In the genomic region with DNA sequence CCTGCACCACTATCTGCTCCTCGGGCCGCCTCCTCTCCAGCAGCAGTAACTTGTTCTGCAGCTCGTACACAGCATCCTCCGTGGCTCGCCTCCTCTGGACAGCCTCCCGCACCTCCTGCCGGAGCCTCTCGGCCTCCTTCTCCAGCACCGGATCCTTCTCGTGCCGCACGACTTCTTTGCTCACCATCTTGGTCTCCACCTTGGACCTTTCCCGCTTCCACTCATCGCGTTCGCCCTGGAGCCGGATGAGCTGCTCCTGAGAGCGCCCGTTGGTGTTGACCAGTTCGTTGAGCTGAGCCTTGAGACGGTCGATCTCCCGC, we compare ENCODE assay signal across 7 mouse cellular contexts. TPM values are rescaled to one million over a fixed set of nuclear protein-coding genes. Genes with fewer than 3 reads are reported as not detected.
DNase-seq lines count a peak whose midpoint lies in the region; ATAC-seq and TF ChIP-seq lines count a peak whose summit lies in the region.

No protein-coding gene starts in this region.

- H3K27ac ChIP-seq in lung, embryonic 15.5 days = no peak overlapping the region
- H3K27ac ChIP-seq in forebrain, embryonic 16.5 days (ENCODE audit: low read length) = no peak overlapping the region
- H3K27ac ChIP-seq in liver, embryonic 11.5 days (ENCODE audit: low read depth, low read length) = no peak overlapping the region
- no peak overlapping the region for H3K27ac ChIP-seq in stomach, embryonic 16.5 days (ENCODE audit: low read length)
- no peak overlapping the region for H3K27ac ChIP-seq in thymus, adult 2 months (ENCODE audit: control insufficient read depth, insufficient read depth, low read length)

- H3K4me3 ChIP-seq in lung, embryonic 15.5 days = peak overlapping the region; percentile 37
- peak overlapping the region; percentile 20 for H3K4me3 ChIP-seq in forebrain, embryonic 16.5 days (replicated peaks; ENCODE audit: low read length)
- peak overlapping the region; percentile 31 for H3K4me3 ChIP-seq in liver, embryonic 11.5 days (ENCODE audit: low read depth, low read length)
- H3K4me3 ChIP-seq in stomach, embryonic 16.5 days (replicated peaks; ENCODE audit: low read length) = peak overlapping the region; percentile 40
- no peak overlapping the region for H3K4me3 ChIP-seq in thymus, adult 2 months (ENCODE audit: control insufficient read depth, insufficient read depth, low read length)

- peaks cover 39% of the 10 kb centered on the region for H3K27me3 ChIP-seq in lung, embryonic 15.5 days
- H3K27me3 ChIP-seq in forebrain, embryonic 16.5 days (replicated peaks; ENCODE audit: control insufficient read depth, insufficient read depth, low read length) = peaks cover 21% of the 10 kb centered on the region
- H3K27me3 ChIP-seq in liver, embryonic 11.5 days (replicated peaks; ENCODE audit: control insufficient read depth, insufficient read depth, low read length) = peaks cover 47% of the 10 kb centered on the region
- H3K27me3 ChIP-seq in stomach, embryonic 16.5 days (ENCODE audit: control insufficient read depth, insufficient read depth, low read length) = peaks cover 11% of the 10 kb centered on the region
- H3K27me3 ChIP-seq in thymus, adult 2 months (ENCODE audit: control insufficient read depth, insufficient read depth, low read length) = no peaks in the 10 kb centered on the region

- TF ChIP-seq CTCF in thymus, adult 2 months (IDR thresholded peaks at IDR 0.05; ENCODE audit: borderline replicate concordance, control insufficient read depth, extremely low read depth, insufficient read depth, low read length, poor library complexity) = no peak

- ATAC-seq in lung, embryonic 15.5 days (ENCODE audit: borderline replicate concordance, extremely low read depth, low FRiP score, low TSS enrichment) = no peak
- ATAC-seq in forebrain, embryonic 16.5 days = no peak
- no peak for ATAC-seq in liver, embryonic 11.5 days (replicated peaks; ENCODE audit: low FRiP score)
- ATAC-seq in stomach, embryonic 16.5 days (ENCODE audit: insufficient read depth, low FRiP score) = no peak

- 13% methylated on average over 23 of the region's 23 CpGs for WGBS in lung, embryonic 15.5 days
- WGBS in forebrain, embryonic 16.5 days = 17% methylated on average over 23 of the region's 23 CpGs
- WGBS in liver, embryonic 11.5 days = 8% methylated on average over 23 of the region's 23 CpGs
- 28% methylated on average over 23 of the region's 23 CpGs for WGBS in stomach, embryonic 16.5 days
- 68% methylated on average over 23 of the region's 23 CpGs for WGBS in thymus, adult 2 months

- no peaks in the 10 kb centered on the region for H3K9me3 ChIP-seq in lung, embryonic 15.5 days
- 0 out of 2 replicates have a peak, but pooled peaks cover 3% of the 10 kb centered on the region for H3K9me3 ChIP-seq in forebrain, embryonic 16.5 days (ENCODE audit: control insufficient read depth, low read length)
- H3K9me3 ChIP-seq in liver, embryonic 11.5 days (ENCODE audit: control insufficient read depth, low read length) = no peaks in the 10 kb centered on the region
- H3K9me3 ChIP-seq in stomach, embryonic 16.5 days (replicated peaks; ENCODE audit: control insufficient read depth, low read length) = no peaks in the 10 kb centered on the region

- TF ChIP-seq POLR2A in thymus, adult 2 months (IDR thresholded peaks at IDR 0.05; ENCODE audit: control insufficient read depth, extremely low read depth, insufficient read depth, low read length, poor library complexity) = no peak

- peak overlapping the region; percentile 64 for H3K4me2 ChIP-seq in lung, embryonic 15.5 days
- peak overlapping the region; percentile 31 for H3K4me2 ChIP-seq in forebrain, embryonic 16.5 days (ENCODE audit: low read length)
- H3K4me2 ChIP-seq in liver, embryonic 11.5 days = peak overlapping the region; percentile 61
- H3K4me2 ChIP-seq in stomach, embryonic 16.5 days (ENCODE audit: low read depth, low read length) = peak overlapping the region; percentile 48

- peaks cover 38% of the 10 kb centered on the region for H3K4me1 ChIP-seq in lung, embryonic 15.5 days
- peaks cover 19% of the 10 kb centered on the region for H3K4me1 ChIP-seq in forebrain, embryonic 16.5 days (replicated peaks; ENCODE audit: control insufficient read depth, insufficient read depth, low read length)
- H3K4me1 ChIP-seq in liver, embryonic 11.5 days (replicated peaks; ENCODE audit: control insufficient read depth, insufficient read depth, low read length) = peaks cover 22% of the 10 kb centered on the region
- peaks cover 19% of the 10 kb centered on the region for H3K4me1 ChIP-seq in stomach, embryonic 16.5 days (ENCODE audit: control insufficient read depth, insufficient read depth, low read length)
- H3K4me1 ChIP-seq in thymus, adult 2 months (replicated peaks; ENCODE audit: control insufficient read depth, insufficient read depth, low read length) = peaks cover 15% of the 10 kb centered on the region

- H3K36me3 ChIP-seq in lung, embryonic 15.5 days = peaks cover 5% of the 10 kb centered on the region; the same call in 1 of the 2 replicates
- H3K36me3 ChIP-seq in forebrain, embryonic 16.5 days (ENCODE audit: control insufficient read depth, insufficient read depth) = no peaks in the 10 kb centered on the region
- H3K36me3 ChIP-seq in liver, embryonic 11.5 days (ENCODE audit: control insufficient read depth, insufficient read depth, low read length) = no peaks in the 10 kb centered on the region
- H3K36me3 ChIP-seq in stomach, embryonic 16.5 days (ENCODE audit: control insufficient read depth, insufficient read depth, low read length) = no peaks in the 10 kb centered on the region; the same call in 1 of the 2 replicates
- H3K36me3 ChIP-seq in thymus, adult 2 months (ENCODE audit: control insufficient read depth, insufficient read depth, low read length) = no peaks in the 10 kb centered on the region

- no peak overlapping the region; the same call in 1 of the 2 replicates for H3K9ac ChIP-seq in lung, embryonic 15.5 days
- no peak overlapping the region for H3K9ac ChIP-seq in forebrain, embryonic 16.5 days (replicated peaks; ENCODE audit: low read depth, low read length)
- no peak overlapping the region for H3K9ac ChIP-seq in liver, embryonic 11.5 days (ENCODE audit: low read depth, low read length)
- peak overlapping the region; percentile 60 for H3K9ac ChIP-seq in stomach, embryonic 16.5 days (ENCODE audit: low read length)

- DNase-seq in lung, postnatal 4 days = no peak
- no peak for DNase-seq in liver, embryonic 11.5 days (ENCODE audit: low spot score)
- DNase-seq in thymus, adult 2 months = no peak
- no peak for DNase-seq in embryo, embryonic 11 days

RNA-seq across cellular contexts. Expression of gene Evpl, which starts 15.2 kb away (rescaled TPM):
- polyA plus RNA-seq in lung, embryonic 15.5 days (2015; fragmentation: Nextera tagmentation; extraction: Ambion mirVana) = 5.8 and 6.4 TPM in 2 replicates
- 0.32 and 0.39 TPM in 2 replicates for polyA plus RNA-seq in forebrain, embryonic 16.5 days (2015; fragmentation: Nextera tagmentation; extraction: Ambion mirVana)
- 0.56 TPM in 2 replicates for polyA plus RNA-seq in liver, embryonic 11.5 days (2014; fragmentation: Nextera tagmentation; extraction: Ambion mirVana)
- polyA plus RNA-seq in stomach, embryonic 16.5 days (2015; fragmentation: Nextera tagmentation; extraction: Ambion mirVana) = 19.2 and 23.5 TPM in 2 replicates
- polyA plus RNA-seq in thymus, adult 2 months (2012; rRNA removed) = 3.2 and 3.7 TPM in 2 replicates

RNA-seq across cellular contexts. Expression of gene Acox1, which starts 23.9 kb away (rescaled TPM):
- 19.6 and 21.2 TPM in 2 replicates for polyA plus RNA-seq in lung, embryonic 15.5 days (2015; fragmentation: Nextera tagmentation; extraction: Ambion mirVana)
- 62.8 and 63.3 TPM in 2 replicates for polyA plus RNA-seq in forebrain, embryonic 16.5 days (2015; fragmentation: Nextera tagmentation; extraction: Ambion mirVana)
- 22.7 and 23.6 TPM in 2 replicates for polyA plus RNA-seq in liver, embryonic 11.5 days (2014; fragmentation: Nextera tagmentation; extraction: Ambion mirVana)
- polyA plus RNA-seq in stomach, embryonic 16.5 days (2015; fragmentation: Nextera tagmentation; extraction: Ambion mirVana) = 50.8 and 61.0 TPM in 2 replicates
- 39.2 and 44.2 TPM in 2 replicates for polyA plus RNA-seq in thymus, adult 2 months (2012; rRNA removed)

RNA-seq across cellular contexts. Expression of gene Ten1, which starts 24.0 kb away (rescaled TPM):
- polyA plus RNA-seq in lung, embryonic 15.5 days (2015; fragmentation: Nextera tagmentation; extraction: Ambion mirVana) = 77.5 and 78.3 TPM in 2 replicates
- polyA plus RNA-seq in forebrain, embryonic 16.5 days (2015; fragmentation: Nextera tagmentation; extraction: Ambion mirVana) = 69.9 and 92.8 TPM in 2 replicates
- polyA plus RNA-seq in liver, embryonic 11.5 days (2014; fragmentation: Nextera tagmentation; extraction: Ambion mirVana) = 62.3 and 63.8 TPM in 2 replicates
- polyA plus RNA-seq in stomach, embryonic 16.5 days (2015; fragmentation: Nextera tagmentation; extraction: Ambion mirVana) = 74.7 and 78.2 TPM in 2 replicates
- polyA plus RNA-seq in thymus, adult 2 months (2012; rRNA removed) = 56.5 and 57.0 TPM in 2 replicates

RNA-seq across cellular contexts. Expression of gene Srp68, which starts 51.3 kb away (rescaled TPM):
- polyA plus RNA-seq in lung, embryonic 15.5 days (2015; fragmentation: Nextera tagmentation; extraction: Ambion mirVana) = 89.8 and 95.4 TPM in 2 replicates
- polyA plus RNA-seq in forebrain, embryonic 16.5 days (2015; fragmentation: Nextera tagmentation; extraction: Ambion mirVana) = 64.1 and 72.0 TPM in 2 replicates
- polyA plus RNA-seq in liver, embryonic 11.5 days (2014; fragmentation: Nextera tagmentation; extraction: Ambion mirVana) = 88.4 and 89.4 TPM in 2 replicates
- polyA plus RNA-seq in stomach, embryonic 16.5 days (2015; fragmentation: Nextera tagmentation; extraction: Ambion mirVana) = 85.5 and 89.4 TPM in 2 replicates
- 69.1 and 72.0 TPM in 2 replicates for polyA plus RNA-seq in thymus, adult 2 months (2012; rRNA removed)

RNA-seq across cellular contexts. Expression of gene Fbf1, which starts 54.7 kb away (rescaled TPM):
- polyA plus RNA-seq in lung, embryonic 15.5 days (2015; fragmentation: Nextera tagmentation; extraction: Ambion mirVana) = 29.7 and 35.9 TPM in 2 replicates
- 77.4 and 87.4 TPM in 2 replicates for polyA plus RNA-seq in forebrain, embryonic 16.5 days (2015; fragmentation: Nextera tagmentation; extraction: Ambion mirVana)
- 20.1 and 23.3 TPM in 2 replicates for polyA plus RNA-seq in liver, embryonic 11.5 days (2014; fragmentation: Nextera tagmentation; extraction: Ambion mirVana)
- polyA plus RNA-seq in stomach, embryonic 16.5 days (2015; fragmentation: Nextera tagmentation; extraction: Ambion mirVana) = 28.0 and 31.4 TPM in 2 replicates
- 30.0 and 30.3 TPM in 2 replicates for polyA plus RNA-seq in thymus, adult 2 months (2012; rRNA removed)
